Mouse (Mus musculus): ENCODE data around the gene Syt7. TPM values are rescaled to one million over a fixed set of nuclear protein-coding genes. Genes with fewer than 3 reads are reported as not detected.

Syt7 gene
- polyA plus RNA-seq, 1 experiment from 2014 or later, result 2.4 TPM

DNA sequence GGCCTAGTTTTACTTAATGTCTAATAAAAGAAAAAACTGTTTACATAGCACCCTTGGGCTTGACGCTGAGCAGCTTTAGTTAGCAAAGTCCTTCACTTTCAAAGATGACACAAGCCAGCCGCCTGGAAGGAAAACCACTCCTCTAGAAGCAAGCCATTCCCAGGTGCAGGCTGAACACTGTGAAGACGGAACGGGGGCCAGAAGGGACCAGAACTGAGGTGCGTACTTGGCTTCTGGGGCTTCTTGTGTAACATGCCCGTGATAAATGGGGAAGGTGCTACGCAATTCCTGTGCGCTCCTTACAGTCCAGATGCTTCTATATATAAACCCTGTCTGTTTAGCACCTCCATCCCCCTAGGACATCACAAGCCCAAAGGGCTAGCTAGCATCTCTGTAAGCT is 111.7 kb downstream of the Syt7 start:
- no peak for ATAC-seq (ENCODE audit: low FRiP score)
- Histone ChIP-seq H3K4me3 (ENCODE audit: low read depth, low read length) (no peak overlapping the region), H3K36me3 (ENCODE audit: control insufficient read depth, insufficient read depth, low read length) (peaks cover 2% of the 10 kb centered on the region; the same call in 1 of the 2 replicates), H3K9me3 (ENCODE audit: control insufficient read depth, low read length) (no peaks in the 10 kb centered on the region), H3K27ac (ENCODE audit: low read depth, low read length) (no peak overlapping the region), H3K4me1 (replicated peaks; ENCODE audit: control insufficient read depth, insufficient read depth, low read length) (no peaks in the 10 kb centered on the region), H3K27me3 (ENCODE audit: control insufficient read depth, insufficient read depth, low read length) (no peaks in the 10 kb centered on the region), H3K4me2 (replicated peaks; ENCODE audit: low read depth, low read length) (no peak overlapping the region), H3K9ac (ENCODE audit: low read depth, low read length) (no peak overlapping the region)
- WGBS, result 93% methylated on average over 8 of the region's 8 CpGs
- DNase-seq (ENCODE audit: low spot score), result no peak

DNA sequence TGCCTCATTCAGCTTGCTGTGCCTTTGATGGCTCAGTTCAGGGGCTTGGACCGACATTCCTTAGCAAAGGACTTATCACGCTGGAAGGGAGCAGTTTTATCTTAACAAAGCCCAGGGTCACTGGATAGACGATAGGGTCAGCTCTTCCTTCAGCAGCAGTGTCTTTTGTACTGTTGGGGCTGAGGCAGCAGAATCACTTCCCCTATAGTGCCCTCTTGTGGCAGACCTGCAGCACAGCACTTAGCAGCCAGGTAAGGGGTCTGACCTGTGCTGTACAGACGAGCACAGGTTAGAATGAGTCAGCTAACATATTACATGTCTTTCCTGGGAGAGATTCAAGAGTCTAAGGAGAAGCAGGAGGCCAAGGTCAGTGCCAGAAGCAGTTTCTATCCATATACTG is 113.7 kb downstream of the Syt7 start:
- peak; percentile 80 for DNase-seq (ENCODE audit: low spot score)
- Histone ChIP-seq H3K9me3 (ENCODE audit: control insufficient read depth, low read length) (no peaks in the 10 kb centered on the region), H3K4me1 (replicated peaks; ENCODE audit: control insufficient read depth, insufficient read depth, low read length) (no peaks in the 10 kb centered on the region), H3K9ac (ENCODE audit: low read depth, low read length) (no peak overlapping the region), H3K36me3 (ENCODE audit: control insufficient read depth, insufficient read depth, low read length) (peaks cover 2% of the 10 kb centered on the region; the same call in 1 of the 2 replicates), H3K4me3 (ENCODE audit: low read depth, low read length) (no peak overlapping the region), H3K27ac (ENCODE audit: low read depth, low read length) (no peak overlapping the region), H3K27me3 (ENCODE audit: control insufficient read depth, insufficient read depth, low read length) (no peaks in the 10 kb centered on the region), H3K4me2 (replicated peaks; ENCODE audit: low read depth, low read length) (no peak overlapping the region)
- 10% methylated on average over 4 of the region's 4 CpGs for WGBS
- peak; percentile 71; the same call in 1 of the 2 replicates for ATAC-seq (ENCODE audit: low FRiP score)

Other genes starting within 250 kb of the Syt7 start
- gene Fads1, start 206.2 kb upstream of the Syt7 start, polyA plus RNA-seq (2014; fragmentation: Nextera tagmentation; extraction: Ambion mirVana), result 139 and 153 TPM in 2 replicates
- 349 and 363 TPM in 2 replicates for gene Tmem258, start 185.1 kb upstream of the Syt7 start, polyA plus RNA-seq (2014; fragmentation: Nextera tagmentation; extraction: Ambion mirVana)
- 80.1 and 96.5 TPM in 2 replicates for gene Fen1, start 184.9 kb upstream of the Syt7 start, polyA plus RNA-seq (2014; fragmentation: Nextera tagmentation; extraction: Ambion mirVana)
- gene Myrf, start 148.3 kb upstream of the Syt7 start, polyA plus RNA-seq (2014; fragmentation: Nextera tagmentation; extraction: Ambion mirVana), result 1.3 and 1.6 TPM in 2 replicates
- gene Dagla, start 84.2 kb upstream of the Syt7 start, polyA plus RNA-seq (2014; fragmentation: Nextera tagmentation; extraction: Ambion mirVana), result 1.5 and 1.8 TPM in 2 replicates
- 0.59 and 0.69 TPM in 2 replicates for gene Lrrc10b, start 68.4 kb downstream of the Syt7 start, polyA plus RNA-seq (2014; fragmentation: Nextera tagmentation; extraction: Ambion mirVana)
- 1.7 TPM in 2 replicates for gene Ppp1r32, start 93.8 kb downstream of the Syt7 start, polyA plus RNA-seq (2014; fragmentation: Nextera tagmentation; extraction: Ambion mirVana)
- 60.9 and 65.4 TPM in 2 replicates for gene Cpsf7, start 136.2 kb downstream of the Syt7 start, polyA plus RNA-seq (2014; fragmentation: Nextera tagmentation; extraction: Ambion mirVana)
- gene Sdhaf2, start 137.1 kb downstream of the Syt7 start, polyA plus RNA-seq (2014; fragmentation: Nextera tagmentation; extraction: Ambion mirVana), result 60.9 and 62.6 TPM in 2 replicates
- 61.2 and 63.7 TPM in 2 replicates for gene Tmem216, start 167.1 kb downstream of the Syt7 start, polyA plus RNA-seq (2014; fragmentation: Nextera tagmentation; extraction: Ambion mirVana)
- gene Cyb561a3, start 188.1 kb downstream of the Syt7 start, polyA plus RNA-seq (2014; fragmentation: Nextera tagmentation; extraction: Ambion mirVana), result 12.5 and 17.0 TPM in 2 replicates
- gene Tmem138, start 188.3 kb downstream of the Syt7 start, polyA plus RNA-seq (2014; fragmentation: Nextera tagmentation; extraction: Ambion mirVana), result 58.7 and 62.3 TPM in 2 replicates
- 303 and 389 TPM in 2 replicates for gene Ddb1, start 216.2 kb downstream of the Syt7 start, polyA plus RNA-seq (2014; fragmentation: Nextera tagmentation; extraction: Ambion mirVana)
- gene Tkfc, start 216.6 kb downstream of the Syt7 start, polyA plus RNA-seq (2014; fragmentation: Nextera tagmentation; extraction: Ambion mirVana), result 20.3 and 23.0 TPM in 2 replicates
- 0.25 and 0.86 TPM in 2 replicates for gene Vwce, start 245.1 kb downstream of the Syt7 start, polyA plus RNA-seq (2014; fragmentation: Nextera tagmentation; extraction: Ambion mirVana)

Measured in hindbrain, embryonic 11.5 days (tissue).